Mouse (Mus musculus): ENCODE measurements at regions not wholly inside any gene's neighbourhood (a gene's known extent, or its start where the extent isn't known, plus 50 kb on each side); places are given as distances from the start of the nearest gene placed in this dataset.

GRCm38 (mm10) chr14:105718676-105719441 is 177.8 kb downstream of the Spry2 start:
- no peak for DNase-seq (ENCODE audit: low read depth, low spot score)

GRCm38 (mm10) chr14:105717821-105718220 is 178.8 kb downstream of the Spry2 start:
- no peak for DNase-seq (ENCODE audit: low read depth, low spot score)

GRCm38 (mm10) chr14:105708691-105709090 is 187.9 kb downstream of the Spry2 start:
- no peak for DNase-seq (ENCODE audit: low read depth, low spot score)

GRCm38 (mm10) chr14:105706756-105707155 is 189.9 kb downstream of the Spry2 start:
- DNase-seq (ENCODE audit: low read depth, low spot score) = no peak

GRCm38 (mm10) chr14:105698616-105699015 is 198.0 kb downstream of the Spry2 start:
- DNase-seq (ENCODE audit: low read depth, low spot score) = no peak

GRCm38 (mm10) chr14:105698086-105698485 is 198.5 kb downstream of the Spry2 start:
- no peak for DNase-seq (ENCODE audit: low read depth, low spot score)

- no peak for DNase-seq (ENCODE audit: low read depth, low spot score)
Measured at GRCm38 (mm10) chr14:105697398-105697797, 199.2 kb downstream of the Spry2 start.

- no peak for DNase-seq (ENCODE audit: low read depth, low spot score)
Measured at GRCm38 (mm10) chr14:105694969-105695368, 201.7 kb downstream of the Spry2 start.

- DNase-seq (ENCODE audit: low read depth, low spot score) = no peak
Measured at GRCm38 (mm10) chr14:105693713-105694112, 202.9 kb downstream of the Spry2 start.

GRCm38 (mm10) chr14:105684826-105685465 is 211.7 kb downstream of the Spry2 start:
- DNase-seq (ENCODE audit: low read depth, low spot score) = no peak

- DNase-seq (ENCODE audit: low read depth, low spot score) = no peak
Measured at GRCm38 (mm10) chr14:105684329-105684728, 212.3 kb downstream of the Spry2 start.

GRCm38 (mm10) chr14:105676646-105676930 is 220.0 kb downstream of the Spry2 start:
- DNase-seq (ENCODE audit: low read depth, low spot score) = no peak

GRCm38 (mm10) chr14:105675801-105676645 is 220.6 kb downstream of the Spry2 start:
- peak; percentile 29 for DNase-seq (ENCODE audit: low read depth, low spot score)

- no peak for DNase-seq (ENCODE audit: low read depth, low spot score)
Measured at GRCm38 (mm10) chr14:105675006-105675405, 221.6 kb downstream of the Spry2 start.

GRCm38 (mm10) chr14:105668969-105669368 is 227.7 kb downstream of the Spry2 start:
- DNase-seq (ENCODE audit: low read depth, low spot score) = no peak

GRCm38 (mm10) chr14:105664671-105665198 is 231.9 kb downstream of the Spry2 start:
- no peak for DNase-seq (ENCODE audit: low read depth, low spot score)

GRCm38 (mm10) chr14:105663472-105663871 is 233.1 kb downstream of the Spry2 start:
- no peak for DNase-seq (ENCODE audit: low read depth, low spot score)

GRCm38 (mm10) chr14:105662839-105663238 is 233.8 kb downstream of the Spry2 start:
- DNase-seq (ENCODE audit: low read depth, low spot score) = no peak

GRCm38 (mm10) chr14:105658316-105658715 is 238.3 kb downstream of the Spry2 start:
- DNase-seq (ENCODE audit: low read depth, low spot score) = no peak

GRCm38 (mm10) chr14:105647166-105647565 is 249.5 kb downstream of the Spry2 start:
- no peak for DNase-seq (ENCODE audit: low read depth, low spot score)

- no peak for DNase-seq (ENCODE audit: low read depth, low spot score)
Measured at GRCm38 (mm10) chr14:105644428-105644827, 252.2 kb downstream of the Spry2 start.

GRCm38 (mm10) chr14:105643285-105643957 is 253.2 kb downstream of the Spry2 start:
- no peak for DNase-seq (ENCODE audit: low read depth, low spot score)

All from retina, adult 2 months (tissue).